Mouse (Mus musculus): Measurements from ENCODE around the gene Cox10.

The Cox10 gene

GRCm38 (mm10) chr11:63948371-63948770 lies 130.9 kb downstream of the Cox10 start:
- no peak for DNase-seq

DNA sequence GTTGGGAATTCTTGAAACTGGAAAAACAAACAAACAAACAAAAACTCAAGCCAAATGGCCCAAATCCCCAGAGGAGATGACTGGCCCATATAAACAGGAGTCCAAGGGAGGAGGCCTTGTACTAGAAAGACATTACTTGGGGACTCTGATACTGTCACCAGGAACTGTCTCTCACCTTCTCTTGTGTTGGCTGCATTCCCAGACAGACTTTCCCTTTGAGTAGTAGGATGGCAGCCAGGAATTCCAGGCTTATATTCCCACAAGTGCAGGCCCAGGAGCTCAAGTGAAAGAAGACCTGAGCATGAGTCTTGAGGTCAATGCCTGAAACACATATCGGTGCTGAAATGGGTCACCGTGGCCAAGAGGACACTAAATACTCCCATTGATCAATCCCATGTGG lies 132.2 kb downstream of the Cox10 start:
- no peak for DNase-seq

- DNase-seq: no peak
Observed at GRCm38 (mm10) chr11:63943947-63944346, 135.3 kb downstream of the Cox10 start.

DNA sequence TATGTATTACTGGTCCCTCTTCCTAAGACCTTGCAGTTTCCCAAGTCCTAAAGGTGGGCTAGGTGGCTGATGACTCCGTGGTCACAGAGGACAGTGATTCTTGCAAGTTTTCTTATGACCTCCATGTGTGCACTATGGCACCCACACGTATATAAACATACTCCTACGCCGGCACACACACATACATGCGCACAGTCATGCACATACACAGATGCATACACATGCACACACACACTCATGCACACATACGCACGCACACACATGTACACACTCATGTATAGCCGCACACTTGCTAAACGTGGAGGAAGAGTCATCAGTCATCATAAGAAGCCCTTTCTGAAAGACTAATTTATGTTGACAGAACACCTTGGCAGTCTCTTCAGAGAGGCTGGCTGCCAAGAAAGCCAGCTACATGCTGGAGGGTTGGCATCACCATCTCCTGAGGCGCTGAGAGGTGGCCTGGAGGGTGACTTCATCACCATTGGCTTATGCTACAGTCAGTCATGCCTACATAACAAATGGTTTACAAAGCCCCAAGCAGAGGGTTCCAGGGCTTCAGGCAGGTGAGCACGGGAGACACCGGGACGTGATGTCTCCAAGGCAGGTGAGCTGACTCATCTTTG lies 135.9 kb downstream of the Cox10 start:
- peak; percentile 23 for DNase-seq

DNA sequence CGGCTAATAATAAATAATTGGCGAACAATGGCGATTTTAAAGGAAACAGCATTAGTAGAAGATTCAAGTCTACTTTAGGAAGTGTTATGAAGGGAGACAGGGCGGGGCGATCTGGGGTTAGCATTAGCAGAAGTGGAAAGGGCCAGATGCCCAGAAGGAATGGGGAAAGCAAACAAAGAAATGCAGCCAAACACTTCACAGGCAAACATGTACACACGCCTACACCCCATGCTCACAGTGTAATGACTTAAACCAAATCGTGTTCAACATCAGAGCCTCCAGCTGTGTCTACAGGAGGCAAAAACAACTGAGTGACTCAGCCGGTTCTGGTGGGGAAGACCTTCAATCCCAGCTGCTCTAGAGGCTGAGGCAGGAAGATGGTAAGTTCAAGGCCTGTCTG lies 137.1 kb downstream of the Cox10 start:
- DNase-seq: no peak

DNA sequence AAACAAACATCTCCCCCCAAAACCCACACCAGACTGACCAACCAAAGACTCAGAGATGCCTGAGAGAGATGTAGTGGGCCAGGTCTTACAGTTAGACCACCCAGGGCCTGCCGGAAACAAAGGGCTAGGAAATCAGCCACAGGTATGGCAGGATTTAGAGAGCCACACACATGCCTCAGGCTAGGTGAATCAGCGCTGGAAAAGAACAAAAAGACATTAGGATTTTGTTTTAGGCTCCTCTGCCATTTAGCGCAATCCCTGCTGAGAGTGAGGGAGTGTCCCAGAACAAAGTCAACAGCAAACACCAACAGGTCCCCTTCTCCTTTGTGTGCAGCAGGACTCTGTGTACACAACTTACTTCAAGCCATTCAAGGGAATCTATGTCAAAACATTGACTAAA lies 142.6 kb downstream of the Cox10 start:
- DNase-seq: no peak

DNA sequence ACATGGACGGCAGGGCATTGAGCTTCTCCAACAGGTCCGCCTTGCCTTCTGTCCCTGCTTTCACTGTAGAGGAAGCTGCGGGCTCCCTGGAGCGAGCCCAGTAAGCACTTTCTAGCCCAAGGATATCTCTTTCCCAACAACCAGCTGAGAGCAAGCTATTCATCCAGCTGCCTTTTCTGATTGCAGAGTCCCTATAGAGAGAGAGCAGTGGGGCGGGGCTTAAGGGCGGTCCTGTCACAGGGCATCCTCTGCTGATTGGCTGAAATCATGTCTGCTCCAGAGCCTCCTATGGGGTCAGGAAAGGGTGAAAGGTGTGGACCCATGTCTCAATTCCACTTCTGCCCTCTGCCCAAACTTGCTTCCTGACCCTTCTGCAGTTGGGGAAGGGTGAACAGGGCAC lies 152.4 kb downstream of the Cox10 start:
- DNase-seq: no peak

- peak; percentile 15 for DNase-seq
Observed at GRCm38 (mm10) chr11:63925161-63925582, 154.1 kb downstream of the Cox10 start.

GRCm38 (mm10) chr11:63924286-63924930 lies 154.9 kb downstream of the Cox10 start:
- no peak for DNase-seq

- no peak for DNase-seq
Observed at GRCm38 (mm10) chr11:63923386-63923785, 155.9 kb downstream of the Cox10 start.

DNA sequence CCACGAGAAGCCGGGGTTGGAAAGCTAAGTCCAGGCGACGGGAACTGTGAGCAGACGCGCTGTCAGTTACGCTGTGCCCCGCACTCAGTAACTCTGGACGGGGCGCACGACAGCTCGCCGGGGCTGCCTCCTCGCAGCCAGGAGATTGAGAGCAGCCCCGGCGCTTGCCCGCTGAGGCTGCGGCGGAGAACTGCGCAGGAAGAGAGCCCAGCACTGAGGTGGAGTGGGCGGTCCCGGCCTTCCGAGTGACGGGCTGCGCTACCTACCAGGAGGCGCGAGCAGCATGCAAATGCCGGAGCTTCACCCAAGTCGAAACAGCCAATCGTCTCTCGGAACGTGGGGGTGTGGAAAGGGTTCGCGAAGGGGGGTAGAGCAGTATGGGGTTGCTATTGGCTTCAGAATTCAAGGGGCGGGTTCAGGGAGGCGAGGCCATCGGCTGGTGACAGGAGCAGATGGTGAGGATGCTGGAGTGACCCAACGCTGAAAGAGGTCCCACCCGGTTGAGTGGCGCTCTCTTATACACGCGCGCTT lies 157.1 kb downstream of the Cox10 start, which contains the start of gene Hs3st3b1:
Gene Hs3st3b1, minus strand, starts transcription at position 200 of the 531 bp plus-strand sequence.
- DNase-seq: peak; percentile 9

DNA sequence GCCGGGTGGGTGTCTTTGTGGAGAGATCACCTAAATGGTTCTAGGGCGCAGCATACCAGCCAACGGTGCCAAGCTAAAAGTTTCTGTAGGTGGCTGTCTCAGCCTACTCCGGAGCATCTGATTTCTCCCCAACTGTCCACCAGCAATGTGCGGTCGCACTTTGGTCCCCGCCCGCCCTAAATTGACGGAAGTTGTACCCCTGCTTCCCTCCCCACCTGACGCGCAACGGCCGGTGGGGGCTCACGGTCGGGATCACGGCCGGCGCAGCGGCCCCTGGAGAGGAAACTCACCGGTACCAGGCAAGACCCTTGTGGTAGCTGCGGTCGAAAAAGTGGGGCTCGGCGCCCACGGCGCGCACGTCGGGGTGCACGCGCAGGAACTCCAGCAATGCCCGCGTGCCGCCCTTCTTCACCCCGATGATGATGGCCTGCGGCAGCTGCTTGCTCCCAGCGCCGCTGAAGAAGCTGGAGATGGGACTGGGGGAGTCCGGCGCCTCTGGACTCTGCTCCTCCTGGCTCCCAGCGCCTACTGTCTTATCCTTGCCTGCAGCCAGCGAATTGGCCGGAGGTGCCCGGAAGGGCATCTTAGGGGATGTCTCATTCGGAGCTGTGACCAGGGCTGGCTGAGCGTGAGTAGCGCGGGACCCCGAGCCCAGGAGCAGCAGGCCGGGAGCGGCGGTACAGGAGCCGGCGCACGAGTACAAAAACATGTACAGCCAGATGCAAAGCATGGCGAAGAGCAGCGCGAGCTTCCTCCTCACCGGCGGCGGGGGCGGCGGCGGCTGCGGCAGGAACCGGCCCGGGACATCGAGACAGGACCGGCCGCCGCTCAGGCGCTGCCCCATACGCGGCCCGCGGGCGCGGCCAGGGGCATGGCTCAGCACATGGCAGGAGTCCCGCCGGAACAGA lies 158.0 kb downstream of the Cox10 start:
- no peak for DNase-seq

DNA sequence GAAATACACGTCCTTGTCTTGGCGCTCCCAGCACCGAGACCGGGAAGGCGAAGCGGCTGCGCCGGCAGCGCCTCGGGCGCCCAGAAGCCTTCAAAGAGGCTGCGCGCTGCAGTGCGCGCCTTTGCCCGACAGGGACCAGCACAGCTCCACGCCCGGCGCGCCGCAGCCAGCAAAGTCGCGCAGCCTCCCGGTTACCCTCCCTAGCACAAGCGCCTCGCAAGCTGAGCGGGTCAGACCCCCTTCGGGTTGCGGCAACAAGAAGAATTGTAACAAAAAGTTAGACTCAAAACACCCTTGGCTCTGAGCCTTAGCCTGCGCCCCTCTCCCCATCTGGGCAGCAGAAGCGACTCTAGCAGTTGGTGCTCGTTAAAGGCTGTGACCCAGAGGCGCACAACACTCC lies 158.7 kb downstream of the Cox10 start:
- peak; percentile 24 for DNase-seq

DNA sequence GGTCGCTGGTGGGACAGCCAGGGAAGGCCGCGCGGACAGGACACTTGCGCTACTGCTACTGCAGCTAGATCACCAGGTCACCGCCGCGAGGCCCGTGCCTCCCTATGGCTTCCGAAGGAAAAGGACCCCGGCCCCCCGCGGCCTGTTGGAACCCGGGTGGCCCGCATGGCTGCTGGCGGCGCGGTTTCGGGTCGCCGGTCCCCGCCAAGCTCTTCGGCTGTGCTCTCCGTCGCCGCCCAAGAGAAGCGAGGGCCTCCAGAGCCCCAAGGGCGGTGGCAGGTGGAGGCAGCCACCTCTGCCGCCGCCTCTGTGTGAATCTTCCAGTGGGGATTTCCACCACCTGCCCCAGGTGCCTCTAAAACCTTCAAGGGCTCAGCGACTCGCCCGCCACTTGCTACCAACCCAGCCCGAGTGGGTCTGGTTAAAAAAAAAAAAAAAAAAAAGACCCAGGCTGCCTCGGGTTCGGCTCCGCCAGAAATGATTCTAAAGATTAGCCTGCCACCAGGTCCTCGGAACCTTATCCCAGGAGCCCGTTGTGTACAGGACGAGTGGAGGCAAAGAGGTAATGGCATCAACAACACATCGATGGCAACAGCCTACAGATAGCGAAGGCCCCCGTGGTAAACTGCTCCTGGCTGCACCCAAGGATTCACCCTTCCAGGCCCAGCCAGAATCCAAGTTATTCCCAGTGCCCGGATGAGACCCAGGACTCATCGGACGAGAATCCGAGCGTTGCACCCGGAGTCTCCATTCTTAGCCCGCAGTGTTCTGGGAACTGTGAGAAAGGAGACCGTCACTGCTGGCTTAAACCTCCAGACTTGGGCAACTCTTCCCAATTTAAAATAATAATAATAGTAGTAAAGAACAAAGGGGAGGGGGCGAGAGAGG lies 159.8 kb downstream of the Cox10 start:
- DNase-seq: no peak

GRCm38 (mm10) chr11:63918321-63919105 lies 160.8 kb downstream of the Cox10 start:
- no peak for DNase-seq

DNA sequence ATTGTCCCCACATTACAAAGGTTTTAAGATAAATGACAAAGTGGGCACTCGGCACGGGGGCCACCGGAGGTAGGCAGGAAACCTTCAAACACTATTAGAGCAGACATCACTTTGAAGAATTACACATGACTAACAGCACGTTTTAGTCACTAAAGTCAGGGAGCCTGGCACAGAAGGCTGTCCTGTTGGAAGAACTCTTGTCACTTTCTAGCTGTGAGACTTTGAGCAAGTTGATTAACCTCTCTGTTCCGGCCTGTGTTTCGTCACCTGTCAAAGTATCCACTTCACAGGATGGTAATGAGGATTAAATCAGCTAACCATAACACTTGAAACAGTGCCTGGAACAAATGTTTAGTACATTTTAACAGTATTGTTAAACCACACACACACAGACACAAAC lies 161.7 kb downstream of the Cox10 start:
- DNase-seq: no peak

DNA sequence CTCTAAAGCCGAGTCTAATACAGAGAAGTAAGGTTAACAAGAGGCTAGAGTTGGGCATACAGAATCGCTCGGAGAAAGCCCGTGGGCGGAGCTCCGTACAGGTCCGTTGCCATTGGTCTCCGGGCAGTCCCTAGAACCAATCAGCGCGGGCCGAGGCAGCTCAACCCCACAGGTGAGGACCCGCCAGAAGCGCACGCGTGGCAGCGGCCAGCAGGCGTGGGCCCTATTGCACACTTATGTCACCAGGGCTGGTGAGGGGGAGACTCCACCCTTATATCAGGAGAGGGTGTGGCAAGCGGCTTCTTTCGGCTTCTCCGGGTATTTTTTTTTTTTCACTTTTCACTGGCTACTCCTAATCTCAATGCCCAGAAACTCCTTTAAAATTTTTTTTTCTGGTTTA lies 164.9 kb downstream of the Cox10 start:
- DNase-seq: peak; percentile 10

DNA sequence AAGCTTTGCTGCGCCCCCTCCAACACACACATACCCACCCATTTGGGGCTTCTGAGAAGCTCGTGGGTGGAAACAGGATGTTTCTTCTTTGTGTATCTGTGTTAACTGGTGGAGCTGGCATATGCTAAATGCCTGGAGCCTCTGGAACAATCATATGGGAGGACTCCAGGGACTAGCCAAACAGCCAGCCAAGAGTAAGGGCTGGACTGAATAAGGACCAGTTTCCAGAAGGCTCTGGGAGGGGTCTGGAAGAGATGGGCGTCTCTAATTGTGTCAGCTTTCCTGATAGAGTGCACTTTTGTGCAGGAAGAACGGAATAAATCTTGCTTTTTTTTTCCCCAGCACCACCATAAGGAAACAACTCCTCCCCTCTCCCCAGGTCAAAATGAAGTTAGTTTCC lies 165.3 kb downstream of the Cox10 start:
- DNase-seq: no peak

Data from cerebellum, adult 8-10 months (tissue).